Mouse (Mus musculus): ENCODE data around the gene Hjurp. TPM values are rescaled to one million over a fixed set of nuclear protein-coding genes. Genes with fewer than 3 reads are reported as not detected.

Hjurp gene
- polyA plus RNA-seq (2015; fragmentation: Nextera tagmentation; extraction: Ambion mirVana): 145 and 146 TPM in 2 replicates

- H3K27me3 ChIP-seq: no peaks in the 10 kb centered on the region
- H3K4me1 ChIP-seq: peaks cover 25% of the 10 kb centered on the region
- peak; percentile 96 for ATAC-seq
- peak within 1 kb of the TSS; percentile 76 for H3K27ac ChIP-seq
- peaks cover 35% of the 10 kb centered on the region for H3K36me3 ChIP-seq (ENCODE audit: poor library complexity, severe bottlenecking)
- peaks cover 9% of the 10 kb centered on the region; the same call in 1 of the 2 replicates for H3K9me3 ChIP-seq (replicated peaks)
- peak within 1 kb of the TSS; percentile 71 for H3K9ac ChIP-seq
- peak within 1 kb of the TSS; percentile 55 for H3K4me2 ChIP-seq
- H3K4me3 ChIP-seq: peak within 1 kb of the TSS; percentile 47
- under 1% methylated on average over 50 of the region's 50 CpGs for WGBS
Measured at GRCm38 (mm10) chr1:88277098-88277817, at the start of gene Hjurp, which contains the start of gene Trpm8. Gene Hjurp (minus strand): TSS chr1:88277633. Gene Trpm8 (plus strand): TSS chr1:88277661.

- Histone ChIP-seq H3K9me3 (replicated peaks) (no peaks in the 10 kb centered on the region), H3K4me2 (no peak overlapping the region), H3K36me3 (ENCODE audit: poor library complexity, severe bottlenecking) (no peaks in the 10 kb centered on the region), H3K27me3 (no peaks in the 10 kb centered on the region), H3K4me3 (no peak overlapping the region), H3K27ac (no peak overlapping the region), H3K4me1 (no peaks in the 10 kb centered on the region), H3K9ac (no peak overlapping the region)
- WGBS: 89% methylated on average over 3 of the region's 3 CpGs
- no peak for ATAC-seq
Measured at GRCm38 (mm10) chr1:88323101-88323500, 45.7 kb upstream of the Hjurp start.

- H3K36me3 ChIP-seq (ENCODE audit: poor library complexity, severe bottlenecking): no peaks in the 10 kb centered on the region
- H3K4me3 ChIP-seq: no peak overlapping the region
- no peak overlapping the region for H3K9ac ChIP-seq
- no peak overlapping the region for H3K4me2 ChIP-seq
- no peaks in the 10 kb centered on the region for H3K9me3 ChIP-seq (replicated peaks)
- H3K4me1 ChIP-seq: no peaks in the 10 kb centered on the region
- H3K27me3 ChIP-seq: no peaks in the 10 kb centered on the region
- no peak for ATAC-seq
- no peak overlapping the region for H3K27ac ChIP-seq
Measured at GRCm38 (mm10) chr1:88322146-88322545, 44.7 kb upstream of the Hjurp start.

- Histone ChIP-seq H3K9ac (no peak overlapping the region), H3K27me3 (no peaks in the 10 kb centered on the region), H3K27ac (no peak overlapping the region), H3K4me3 (no peak overlapping the region), H3K4me2 (no peak overlapping the region), H3K36me3 (ENCODE audit: poor library complexity, severe bottlenecking) (no peaks in the 10 kb centered on the region), H3K4me1 (no peaks in the 10 kb centered on the region), H3K9me3 (replicated peaks) (no peaks in the 10 kb centered on the region)
- ATAC-seq: no peak
- 80% methylated on average over 7 of the region's 7 CpGs for WGBS
Measured at GRCm38 (mm10) chr1:88320821-88321395, 43.5 kb upstream of the Hjurp start.

- no peaks in the 10 kb centered on the region for H3K27me3 ChIP-seq
- H3K27ac ChIP-seq: no peak overlapping the region
- no peak overlapping the region for H3K9ac ChIP-seq
- no peaks in the 10 kb centered on the region for H3K9me3 ChIP-seq (replicated peaks)
- H3K4me2 ChIP-seq: no peak overlapping the region
- H3K36me3 ChIP-seq (ENCODE audit: poor library complexity, severe bottlenecking): no peaks in the 10 kb centered on the region
- no peak for ATAC-seq
- 76% methylated on average over 6 of the region's 6 CpGs for WGBS
- no peak overlapping the region for H3K4me3 ChIP-seq
- no peaks in the 10 kb centered on the region for H3K4me1 ChIP-seq
Measured at GRCm38 (mm10) chr1:88318531-88319060, 41.2 kb upstream of the Hjurp start.

GRCm38 (mm10) chr1:88317279-88317678 lies 39.8 kb upstream of the Hjurp start:
- H3K9ac ChIP-seq: no peak overlapping the region
- no peaks in the 10 kb centered on the region for H3K4me1 ChIP-seq
- H3K27ac ChIP-seq: no peak overlapping the region
- no peaks in the 10 kb centered on the region for H3K36me3 ChIP-seq (ENCODE audit: poor library complexity, severe bottlenecking)
- no peak overlapping the region for H3K4me2 ChIP-seq
- H3K9me3 ChIP-seq (replicated peaks): no peaks in the 10 kb centered on the region
- H3K4me3 ChIP-seq: no peak overlapping the region
- H3K27me3 ChIP-seq: no peaks in the 10 kb centered on the region
- WGBS: 94% methylated on average over 1 of the region's 1 CpGs
- no peak for ATAC-seq

- no peak overlapping the region for H3K27ac ChIP-seq
- ATAC-seq: no peak
- H3K36me3 ChIP-seq (ENCODE audit: poor library complexity, severe bottlenecking): no peaks in the 10 kb centered on the region
- WGBS: 66% methylated on average over 3 of the region's 3 CpGs
- no peak overlapping the region for H3K4me2 ChIP-seq
- H3K4me1 ChIP-seq: no peaks in the 10 kb centered on the region
- peaks cover 50% of the 10 kb centered on the region for H3K9me3 ChIP-seq (replicated peaks)
- H3K27me3 ChIP-seq: no peaks in the 10 kb centered on the region
- H3K9ac ChIP-seq: no peak overlapping the region
- no peak overlapping the region for H3K4me3 ChIP-seq
Measured at GRCm38 (mm10) chr1:88310349-88310748, 32.9 kb upstream of the Hjurp start.

- Histone ChIP-seq H3K36me3 (ENCODE audit: poor library complexity, severe bottlenecking) (no peaks in the 10 kb centered on the region), H3K27ac (no peak overlapping the region), H3K4me1 (no peaks in the 10 kb centered on the region), H3K4me2 (no peak overlapping the region), H3K9me3 (replicated peaks) (peaks cover 54% of the 10 kb centered on the region), H3K4me3 (no peak overlapping the region), H3K27me3 (no peaks in the 10 kb centered on the region), H3K9ac (no peak overlapping the region)
- ATAC-seq: no peak
- 52% methylated on average over 3 of the region's 3 CpGs for WGBS
Measured at GRCm38 (mm10) chr1:88309905-88310304, 32.5 kb upstream of the Hjurp start.

GRCm38 (mm10) chr1:88309020-88309419 lies 31.6 kb upstream of the Hjurp start:
- Histone ChIP-seq H3K9me3 (replicated peaks) (peaks cover 61% of the 10 kb centered on the region), H3K27me3 (no peaks in the 10 kb centered on the region), H3K9ac (no peak overlapping the region), H3K4me1 (no peaks in the 10 kb centered on the region), H3K4me3 (no peak overlapping the region), H3K36me3 (ENCODE audit: poor library complexity, severe bottlenecking) (no peaks in the 10 kb centered on the region), H3K4me2 (no peak overlapping the region), H3K27ac (no peak overlapping the region)
- 48% methylated on average over 2 of the region's 2 CpGs for WGBS
- ATAC-seq: no peak

- 68% methylated on average over 12 of the region's 12 CpGs for WGBS
- H3K27ac ChIP-seq: no peak overlapping the region
Measured at GRCm38 (mm10) chr1:88307180-88307579, 29.7 kb upstream of the Hjurp start.

GRCm38 (mm10) chr1:88306543-88306942 lies 29.1 kb upstream of the Hjurp start:
- peak; percentile 28 for ATAC-seq
- H3K27ac ChIP-seq: no peak overlapping the region
- H3K4me2 ChIP-seq: no peak overlapping the region
- H3K36me3 ChIP-seq (ENCODE audit: poor library complexity, severe bottlenecking): no peaks in the 10 kb centered on the region
- H3K4me3 ChIP-seq: no peak overlapping the region
- no peaks in the 10 kb centered on the region for H3K4me1 ChIP-seq
- H3K9me3 ChIP-seq (replicated peaks): peaks cover 83% of the 10 kb centered on the region
- no peaks in the 10 kb centered on the region for H3K27me3 ChIP-seq
- H3K9ac ChIP-seq: no peak overlapping the region
- WGBS: 74% methylated on average over 1 of the region's 1 CpGs

More at GRCm38 (mm10) chr1:88307180-88307579, 29.7 kb upstream of the Hjurp start:
- Histone ChIP-seq H3K4me1 (no peaks in the 10 kb centered on the region), H3K27me3 (no peaks in the 10 kb centered on the region), H3K4me3 (no peak overlapping the region), H3K36me3 (ENCODE audit: poor library complexity, severe bottlenecking) (no peaks in the 10 kb centered on the region), H3K4me2 (no peak overlapping the region), H3K9me3 (replicated peaks) (peaks cover 77% of the 10 kb centered on the region), H3K9ac (no peak overlapping the region)
- ATAC-seq: no peak

GRCm38 (mm10) chr1:88305018-88305795 lies 27.8 kb upstream of the Hjurp start:
- 48% methylated on average over 6 of the region's 6 CpGs for WGBS
- Histone ChIP-seq H3K4me3 (no peak overlapping the region), H3K9ac (no peak overlapping the region)

More at GRCm38 (mm10) chr1:88305018-88305795, 27.8 kb upstream of the Hjurp start:
- Histone ChIP-seq H3K27ac (no peak overlapping the region), H3K36me3 (ENCODE audit: poor library complexity, severe bottlenecking) (no peaks in the 10 kb centered on the region), H3K4me1 (no peaks in the 10 kb centered on the region), H3K9me3 (replicated peaks) (peaks cover 92% of the 10 kb centered on the region), H3K27me3 (no peaks in the 10 kb centered on the region), H3K4me2 (no peak overlapping the region)
- ATAC-seq: no peak
